Mouse (Mus musculus) CH12.LX (cell line): ENCODE results near the gene Sppl2a.

Experiments used
- CTCF ChIP-seq, 2 experiments: IDR thresholded peaks in 1 of 2; conservative IDR thresholded peaks in 1 of 2; 2 replicates each; pipeline ENCODE4 v1.5.1; 2011 to 2012; ENCODE audit warnings: low read depth in 2 of 2, low read length in 2 of 2, improper control_type of control experiment in 1 of 2, inconsistent platforms in 1 of 2, mild to moderate bottlenecking in 1 of 2, moderate library complexity in 1 of 2
- EP300 ChIP-seq: IDR thresholded peaks from 2 replicates; pipeline ENCODE4 v1.6.1; 2011; ENCODE audit warnings: low read length, improper control_type of control experiment
- ETS1 ChIP-seq: conservative IDR thresholded peaks from 2 replicates; pipeline ENCODE4 v1.6.1; 2012; ENCODE audit warnings: low read depth, mild to moderate bottlenecking, inconsistent platforms, low read length, improper control_type of control experiment, moderate library complexity
- HCFC1 ChIP-seq: IDR thresholded peaks from 2 replicates; pipeline ENCODE4 v1.6.1; 2012; ENCODE audit warnings: low read depth, mild to moderate bottlenecking, inconsistent platforms, low read length, improper control_type of control experiment
- JUND ChIP-seq: conservative IDR thresholded peaks from 2 replicates; pipeline ENCODE4 v1.6.1; 2011; ENCODE audit warnings: low read depth, low read length, improper control_type of control experiment
- MAZ ChIP-seq: IDR thresholded peaks from 2 replicates; pipeline ENCODE4 v1.6.1; 2012; ENCODE audit warnings: low read depth, mild to moderate bottlenecking, inconsistent platforms, low read length, improper control_type of control experiment, moderate library complexity
- MEF2A ChIP-seq: IDR thresholded peaks from 2 replicates; pipeline ENCODE4 v1.6.1; 2014; ENCODE audit warnings: low read depth, mild to moderate bottlenecking, inconsistent platforms, low read length, improper control_type of control experiment, borderline replicate concordance
- MXI1 ChIP-seq: IDR thresholded peaks from 2 replicates; pipeline ENCODE4 v1.6.1; 2011; ENCODE audit warnings: mild to moderate bottlenecking, low read depth, low read length, improper control_type of control experiment
- POLR2A ChIP-seq: IDR thresholded peaks from 2 replicates; pipeline ENCODE4 v1.6.1; 2011; ENCODE audit warnings: low read depth, mild to moderate bottlenecking, improper control_type of control experiment, low read length
- RCOR1 ChIP-seq: conservative IDR thresholded peaks from 2 replicates; pipeline ENCODE4 v1.6.1; 2012; ENCODE audit warnings: low read depth, mild to moderate bottlenecking, inconsistent platforms, low read length, improper control_type of control experiment
- USF2 ChIP-seq: conservative IDR thresholded peaks from 2 replicates; pipeline ENCODE4 v1.6.1; 2011; ENCODE audit warnings: low read depth, low read length, improper control_type of control experiment

- no peak for TF ChIP-seq MXI1
- TF ChIP-seq CTCF (conservative IDR thresholded peaks at IDR 0.05 in 1 of 2, IDR thresholded peaks at IDR 0.05 in 1 of 2; ENCODE audit: low read depth in 2 of 2, low read length in 2 of 2) = peak in 1 of 2 experiments; percentile 46; a peak in 2 of 4 replicates
- TF ChIP-seq MAZ = no peak
- no peak for TF ChIP-seq ETS1
- no peak for TF ChIP-seq JUND
- TF ChIP-seq HCFC1 = no peak
- TF ChIP-seq RCOR1 = no peak
- TF ChIP-seq USF2 = no peak
- TF ChIP-seq EP300 = no peak
- TF ChIP-seq MEF2A = no peak
- TF ChIP-seq POLR2A = no peak
These were observed 58.1 kb downstream of the Sppl2a start for GRCm38 (mm10) chr2:126874809-126875515.
